Mouse (Mus musculus): ENCODE data around the gene Plxna4. TPM values are rescaled to one million over a fixed set of nuclear protein-coding genes. Genes with fewer than 3 reads are reported as not detected.

The Plxna4 gene
- total and polyA plus RNA-seq, 2 experiments from 2014 or later: 10.1 to 43.4 TPM

DNA sequence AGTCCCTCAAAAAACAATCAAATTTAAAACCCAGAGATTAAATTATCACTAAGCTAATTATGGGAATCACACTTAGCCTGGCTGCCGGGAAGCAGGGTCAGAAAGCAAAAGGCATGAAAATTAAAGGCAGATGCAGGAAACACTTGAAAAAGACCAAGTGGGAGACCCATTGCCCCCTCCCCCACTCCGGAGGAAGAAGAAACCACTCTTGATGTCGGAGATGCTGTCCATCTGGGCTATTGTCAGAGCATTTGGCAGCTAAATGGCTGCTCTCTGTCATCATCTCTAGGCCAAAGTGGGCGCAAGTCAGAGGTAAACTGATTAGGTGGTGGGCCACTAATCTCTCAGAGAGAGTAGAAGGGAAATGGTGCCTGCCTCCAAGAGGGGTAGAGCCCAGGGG, 105.5 kb downstream of the Plxna4 start:
- no peaks in the 10 kb centered on the region for H3K9me3 ChIP-seq (ENCODE audit: low read length)
- no peaks in the 10 kb centered on the region for H3K36me3 ChIP-seq (ENCODE audit: insufficient read depth, low read length)
- H3K4me2 ChIP-seq (ENCODE audit: low read depth, low read length): no peak overlapping the region
- no peaks in the 10 kb centered on the region for H3K27me3 ChIP-seq (ENCODE audit: insufficient read depth, low read length)
- no peak overlapping the region for H3K27ac ChIP-seq
- ATAC-seq: no peak
- no peak for DNase-seq (ENCODE audit: low spot score)
- H3K9ac ChIP-seq (replicated peaks; ENCODE audit: low read length): no peak overlapping the region
- H3K4me1 ChIP-seq (ENCODE audit: insufficient read depth, low read length): peaks cover 8% of the 10 kb centered on the region; the same call in 1 of the 2 replicates
- H3K4me3 ChIP-seq (ENCODE audit: low read length): no peak overlapping the region
- no peak for TF ChIP-seq CTCF (IDR thresholded peaks at IDR 0.05; ENCODE audit: low read depth)
- WGBS: 43% methylated on average over 4 of the region's 4 CpGs

DNA sequence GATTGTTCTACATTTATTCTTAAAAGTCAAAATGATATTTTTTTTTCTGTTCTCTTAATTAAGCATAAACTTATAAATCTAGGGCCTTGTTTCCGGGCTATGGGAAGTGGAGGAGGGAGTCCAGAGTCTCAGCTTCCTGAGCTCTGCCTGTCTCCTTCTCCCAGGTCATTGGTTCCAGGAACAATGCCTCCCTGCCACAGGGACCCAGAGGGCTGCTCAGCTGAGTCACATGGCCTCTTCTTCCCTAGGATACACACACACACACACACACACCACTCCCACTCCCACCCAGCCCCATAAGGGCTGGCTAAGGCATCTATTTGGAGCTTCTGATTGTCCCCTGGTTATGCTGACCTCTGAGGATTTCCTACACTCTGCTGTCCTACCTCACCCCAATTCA, 107.3 kb downstream of the Plxna4 start:
- Histone ChIP-seq H3K9me3 (ENCODE audit: low read length) (no peaks in the 10 kb centered on the region), H3K4me1 (ENCODE audit: insufficient read depth, low read length) (peaks cover 8% of the 10 kb centered on the region; the same call in 1 of the 2 replicates), H3K4me3 (ENCODE audit: low read length) (no peak overlapping the region), H3K9ac (replicated peaks; ENCODE audit: low read length) (no peak overlapping the region), H3K4me2 (ENCODE audit: low read depth, low read length) (no peak overlapping the region), H3K27me3 (ENCODE audit: insufficient read depth, low read length) (no peaks in the 10 kb centered on the region), H3K36me3 (ENCODE audit: insufficient read depth, low read length) (no peaks in the 10 kb centered on the region), H3K27ac (no peak overlapping the region)
- no peak for TF ChIP-seq CTCF (IDR thresholded peaks at IDR 0.05; ENCODE audit: low read depth)
- ATAC-seq: no peak
- DNase-seq (ENCODE audit: low spot score): no peak
- 75% methylated on average over 1 of the region's 1 CpGs for WGBS

DNA sequence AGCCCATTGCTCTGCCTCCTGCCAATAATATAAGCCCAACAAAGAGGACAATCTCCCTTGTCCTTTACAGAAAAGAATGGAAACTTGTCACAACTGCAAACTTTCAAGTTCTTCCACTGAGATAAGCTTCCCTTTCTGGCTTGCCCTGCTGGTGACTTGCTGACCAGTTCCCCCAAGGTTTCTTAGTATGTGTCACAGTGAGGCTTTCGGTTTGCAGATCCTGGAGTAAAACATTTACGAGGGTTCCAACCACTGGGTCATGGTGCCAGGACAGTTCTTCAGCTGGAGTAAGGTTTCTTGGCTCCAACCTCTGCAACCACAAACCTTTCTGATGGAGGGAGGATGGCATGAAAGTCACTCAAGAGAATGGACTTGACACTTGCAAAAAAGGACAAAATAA, 108.2 kb downstream of the Plxna4 start:
- Histone ChIP-seq H3K9ac (replicated peaks; ENCODE audit: low read length) (no peak overlapping the region), H3K4me3 (ENCODE audit: low read length) (no peak overlapping the region), H3K9me3 (ENCODE audit: low read length) (no peaks in the 10 kb centered on the region), H3K27ac (0 out of 2 replicates have a peak overlapping the region, but pooled peaks have one; percentile 42), H3K27me3 (ENCODE audit: insufficient read depth, low read length) (no peaks in the 10 kb centered on the region), H3K4me2 (ENCODE audit: low read depth, low read length) (no peak overlapping the region), H3K4me1 (ENCODE audit: insufficient read depth, low read length) (peaks cover 8% of the 10 kb centered on the region; the same call in 1 of the 2 replicates), H3K36me3 (ENCODE audit: insufficient read depth, low read length) (no peaks in the 10 kb centered on the region)
- no peak for DNase-seq (ENCODE audit: low spot score)
- WGBS: 82% methylated on average over 2 of the region's 2 CpGs
- ATAC-seq: no peak
- no peak for TF ChIP-seq CTCF (IDR thresholded peaks at IDR 0.05; ENCODE audit: low read depth)

DNA sequence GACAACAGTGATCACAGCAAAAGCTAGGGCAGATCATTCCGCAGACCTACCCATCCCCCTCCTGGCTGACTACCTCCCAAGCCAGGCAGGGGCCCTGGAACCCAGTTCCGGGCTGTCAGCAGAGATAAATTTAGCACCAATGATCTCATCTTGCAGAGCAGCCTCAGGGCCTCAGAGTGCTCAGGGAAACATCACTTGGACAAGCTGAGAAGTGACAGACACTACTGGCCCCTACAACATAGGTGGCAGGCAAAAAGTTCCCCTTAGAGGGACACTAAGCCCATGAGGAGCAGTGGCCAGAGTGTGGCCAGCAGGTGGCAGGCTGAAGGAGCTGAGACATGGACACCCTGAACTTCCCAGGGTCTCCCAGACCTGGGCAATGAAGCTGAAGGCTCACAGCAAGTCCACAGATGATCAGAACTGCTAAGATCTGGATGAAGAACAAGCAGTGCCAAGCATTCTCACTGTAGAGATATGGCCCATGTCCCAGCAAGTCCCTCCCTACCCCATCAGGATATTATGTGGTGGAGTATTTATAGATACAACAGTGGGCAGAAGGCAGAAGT, 108.7 kb downstream of the Plxna4 start:
- Histone ChIP-seq H3K4me3 (ENCODE audit: low read length) (no peak overlapping the region), H3K27me3 (ENCODE audit: insufficient read depth, low read length) (no peaks in the 10 kb centered on the region), H3K9me3 (ENCODE audit: low read length) (no peaks in the 10 kb centered on the region), H3K27ac (peak overlapping the region; percentile 42; the same call in 1 of the 2 replicates), H3K36me3 (ENCODE audit: insufficient read depth, low read length) (no peaks in the 10 kb centered on the region), H3K4me1 (ENCODE audit: insufficient read depth, low read length) (peaks cover 8% of the 10 kb centered on the region), H3K4me2 (ENCODE audit: low read depth, low read length) (no peak overlapping the region), H3K9ac (replicated peaks; ENCODE audit: low read length) (no peak overlapping the region)
- peak; percentile 68 for TF ChIP-seq CTCF (IDR thresholded peaks at IDR 0.05; ENCODE audit: low read depth)
- DNase-seq (ENCODE audit: low spot score): peak; percentile 46
- WGBS: 39% methylated on average over 2 of the region's 2 CpGs
- ATAC-seq: peak; percentile 38

DNA sequence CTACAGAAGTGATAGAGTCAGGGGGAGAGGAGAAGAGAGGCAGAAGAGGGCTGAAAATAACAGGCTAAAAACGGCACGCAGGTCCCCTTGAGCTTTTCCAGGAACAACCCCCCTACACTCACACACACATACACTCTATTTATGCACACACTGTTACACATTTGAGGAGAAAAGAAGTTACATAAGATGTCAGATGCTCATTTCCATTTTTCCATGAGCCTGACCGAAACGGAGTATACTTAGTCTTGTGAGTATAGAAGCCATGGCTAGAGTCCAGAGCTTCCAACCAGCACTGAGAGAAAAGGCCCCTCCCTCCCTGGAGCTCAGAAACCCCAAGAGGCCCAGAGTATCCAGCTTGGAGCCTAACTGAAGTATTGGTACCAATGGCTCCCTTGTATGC, 112.0 kb downstream of the Plxna4 start:
- Histone ChIP-seq H3K27me3 (ENCODE audit: insufficient read depth, low read length) (no peaks in the 10 kb centered on the region), H3K9ac (replicated peaks; ENCODE audit: low read length) (no peak overlapping the region), H3K36me3 (ENCODE audit: insufficient read depth, low read length) (no peaks in the 10 kb centered on the region), H3K27ac (no peak overlapping the region), H3K4me1 (ENCODE audit: insufficient read depth, low read length) (peaks cover 8% of the 10 kb centered on the region; the same call in 1 of the 2 replicates), H3K4me2 (ENCODE audit: low read depth, low read length) (no peak overlapping the region), H3K9me3 (ENCODE audit: low read length) (no peaks in the 10 kb centered on the region), H3K4me3 (ENCODE audit: low read length) (no peak overlapping the region)
- WGBS: 78% methylated on average over 4 of the region's 4 CpGs
- DNase-seq (ENCODE audit: low spot score) (no peak), ATAC-seq (no peak)
- no peak for TF ChIP-seq CTCF (IDR thresholded peaks at IDR 0.05; ENCODE audit: low read depth)

DNA sequence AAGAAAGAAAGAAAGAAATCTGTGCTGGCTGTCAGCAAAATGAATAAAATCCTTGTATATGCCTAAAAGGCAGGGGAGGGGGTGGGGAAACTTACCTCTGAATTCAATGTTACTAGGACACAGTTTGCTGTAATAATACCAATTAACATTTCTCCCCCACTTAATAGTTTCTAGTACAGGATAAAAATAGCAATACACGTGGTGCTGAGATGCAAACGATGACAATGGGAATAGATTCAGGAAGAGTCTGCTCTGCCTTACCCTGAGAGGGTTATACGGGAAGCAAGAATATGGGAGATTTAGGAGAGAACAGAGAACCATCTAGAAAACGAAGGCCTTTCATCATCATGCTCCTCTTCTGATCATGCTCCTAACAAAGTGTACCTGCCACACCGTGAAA, 115.9 kb downstream of the Plxna4 start:
- DNase-seq (ENCODE audit: low spot score) (no peak), ATAC-seq (no peak)
- no peak overlapping the region for H3K4me2 ChIP-seq (ENCODE audit: low read depth, low read length)
- H3K27me3 ChIP-seq (ENCODE audit: insufficient read depth, low read length): no peaks in the 10 kb centered on the region
- no peak overlapping the region for H3K9ac ChIP-seq (replicated peaks; ENCODE audit: low read length)
- no peak for TF ChIP-seq CTCF (IDR thresholded peaks at IDR 0.05; ENCODE audit: low read depth)
- no peaks in the 10 kb centered on the region; the same call in 1 of the 2 replicates for H3K4me1 ChIP-seq (ENCODE audit: insufficient read depth, low read length)
- no peak overlapping the region for H3K4me3 ChIP-seq (ENCODE audit: low read length)
- H3K36me3 ChIP-seq (ENCODE audit: insufficient read depth, low read length): no peaks in the 10 kb centered on the region
- H3K27ac ChIP-seq: no peak overlapping the region
- 72% methylated on average over 5 of the region's 5 CpGs for WGBS
- H3K9me3 ChIP-seq (ENCODE audit: low read length): no peaks in the 10 kb centered on the region

DNA sequence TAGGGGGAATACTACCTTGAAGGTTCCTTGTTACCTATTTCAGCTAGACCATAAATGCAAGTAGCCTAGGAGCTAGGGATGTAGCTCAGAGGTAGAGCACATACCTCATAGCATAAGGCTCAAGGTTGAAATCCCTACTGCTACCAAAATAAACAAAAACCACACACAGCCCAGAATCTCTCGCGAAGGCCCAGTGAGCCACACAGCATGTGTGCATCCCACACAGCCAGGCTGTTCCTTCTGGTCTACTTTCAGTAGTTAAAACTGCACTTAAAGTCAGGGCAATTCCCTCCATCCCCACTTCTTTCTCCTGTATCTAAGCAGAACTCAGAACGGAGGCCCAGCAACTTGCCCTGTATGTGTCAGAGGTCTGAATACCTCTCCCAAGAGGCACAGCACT, 116.4 kb downstream of the Plxna4 start:
- 61% methylated on average over 3 of the region's 3 CpGs for WGBS
- no peak for ATAC-seq

More for the DNA sequence above, 116.4 kb downstream of the Plxna4 start:
- no peak overlapping the region for H3K9ac ChIP-seq (replicated peaks; ENCODE audit: low read length)
- H3K36me3 ChIP-seq (ENCODE audit: insufficient read depth, low read length): no peaks in the 10 kb centered on the region
- no peak for TF ChIP-seq CTCF (IDR thresholded peaks at IDR 0.05; ENCODE audit: low read depth)
- H3K27ac ChIP-seq: no peak overlapping the region; the same call in 1 of the 2 replicates
- no peak for DNase-seq (ENCODE audit: low spot score)
- no peaks in the 10 kb centered on the region for H3K27me3 ChIP-seq (ENCODE audit: insufficient read depth, low read length)
- no peak overlapping the region for H3K4me3 ChIP-seq (ENCODE audit: low read length)
- no peaks in the 10 kb centered on the region; the same call in 1 of the 2 replicates for H3K4me1 ChIP-seq (ENCODE audit: insufficient read depth, low read length)
- no peak overlapping the region for H3K4me2 ChIP-seq (ENCODE audit: low read depth, low read length)
- no peaks in the 10 kb centered on the region for H3K9me3 ChIP-seq (ENCODE audit: low read length)
